Mouse (Mus musculus): Measurements from ENCODE around the gene Mef2b.

Gene Mef2b

GRCm38 (mm10) chr8:70134086-70134485, 5.4 kb upstream of the Mef2b start:
- DNase-seq (ENCODE audit: low spot score in 2 of 2), result no peak

- DNase-seq (ENCODE audit: low spot score in 2 of 2), result no peak
Measured at GRCm38 (mm10) chr8:70134931-70135330, 4.6 kb upstream of the Mef2b start.

- no peak for DNase-seq (ENCODE audit: low spot score in 2 of 2)
Measured at GRCm38 (mm10) chr8:70136591-70136990, 2.9 kb upstream of the Mef2b start.

- no peak for DNase-seq (ENCODE audit: low spot score in 2 of 2)
Measured at GRCm38 (mm10) chr8:70137890-70138289, 1.6 kb upstream of the Mef2b start.

- no peak for DNase-seq (ENCODE audit: low spot score in 2 of 2)
Measured at GRCm38 (mm10) chr8:70139981-70140380, 470 bp downstream of the Mef2b start.

- no peak for DNase-seq (ENCODE audit: low spot score in 2 of 2)
Measured at GRCm38 (mm10) chr8:70147678-70148607, 8.4 kb downstream of the Mef2b start.

GRCm38 (mm10) chr8:70150158-70150557, 10.6 kb downstream of the Mef2b start:
- no peak for DNase-seq (ENCODE audit: low spot score in 2 of 2)

GRCm38 (mm10) chr8:70152537-70153257, 13.2 kb downstream of the Mef2b start:
- DNase-seq (ENCODE audit: low spot score in 2 of 2), result peak; percentile 80 to 89

- DNase-seq (ENCODE audit: low spot score in 2 of 2), result no peak
Measured at GRCm38 (mm10) chr8:70157240-70157800, 17.8 kb downstream of the Mef2b start.

- peak; percentile 79 to 85 for DNase-seq (ENCODE audit: low spot score in 2 of 2)
Measured at GRCm38 (mm10) chr8:70158069-70158853, 18.8 kb downstream of the Mef2b start.

- DNase-seq (ENCODE audit: low spot score in 2 of 2), result no peak
Measured at GRCm38 (mm10) chr8:70159211-70159610, 19.7 kb downstream of the Mef2b start.

GRCm38 (mm10) chr8:70160015-70160414, 20.5 kb downstream of the Mef2b start:
- DNase-seq (ENCODE audit: low spot score in 2 of 2), result peak; percentile 51 to 71

GRCm38 (mm10) chr8:70163316-70163715, 23.8 kb downstream of the Mef2b start:
- no peak for DNase-seq (ENCODE audit: low spot score in 2 of 2)

- peak; percentile 73 to 94 for DNase-seq (ENCODE audit: low spot score in 2 of 2)
Measured at GRCm38 (mm10) chr8:70166504-70167110, 27.1 kb downstream of the Mef2b start.

GRCm38 (mm10) chr8:70170116-70170515, 30.6 kb downstream of the Mef2b start:
- DNase-seq (ENCODE audit: low spot score in 2 of 2), result no peak

GRCm38 (mm10) chr8:70170748-70171147, 31.2 kb downstream of the Mef2b start:
- DNase-seq (ENCODE audit: low spot score in 2 of 2), result no peak

GRCm38 (mm10) chr8:70171240-70171639, 31.7 kb downstream of the Mef2b start:
- no peak for DNase-seq (ENCODE audit: low spot score in 2 of 2)

GRCm38 (mm10) chr8:70172043-70172681, 32.7 kb downstream of the Mef2b start, which contains the start of gene Tmem161a:
Gene Tmem161a (plus strand): TSS chr8:70172356.
- peak; percentile 88 to 91 for DNase-seq (ENCODE audit: low spot score in 2 of 2)

- DNase-seq (ENCODE audit: low spot score in 2 of 2), result no peak
Measured at GRCm38 (mm10) chr8:70173320-70173719, 33.8 kb downstream of the Mef2b start.

GRCm38 (mm10) chr8:70174079-70174478, 34.6 kb downstream of the Mef2b start:
- no peak for DNase-seq (ENCODE audit: low spot score in 2 of 2)

- DNase-seq (ENCODE audit: low spot score in 2 of 2), result no peak
Measured at GRCm38 (mm10) chr8:70178231-70178630, 38.7 kb downstream of the Mef2b start.

Measured in spleen, postnatal 4 days (tissue).